Mouse (Mus musculus) inflammation-experienced regulatory T-cells, adult 16 weeks (primary cell): ENCODE data around the gene Pde4a. TPM values are rescaled to one million over a fixed set of nuclear protein-coding genes. Genes with fewer than 3 reads are reported as not detected.

Source experiments
- polyA plus RNA-seq: library from polyadenylated mRNA; unstranded; fragments of 100-300 nt; shearing (Covaris generic); gene quantifications from one replicate; pipeline ENCODE4 v1.2.1, GENCODE M21; 2017

Gene Pde4a
- polyA plus RNA-seq: 0.62 TPM

GRCm38 (mm10) chr9:21165041-21165951 lies at the start of gene Pde4a:
TSS of gene Pde4a (plus strand) at chr9:21165714.

DNA sequence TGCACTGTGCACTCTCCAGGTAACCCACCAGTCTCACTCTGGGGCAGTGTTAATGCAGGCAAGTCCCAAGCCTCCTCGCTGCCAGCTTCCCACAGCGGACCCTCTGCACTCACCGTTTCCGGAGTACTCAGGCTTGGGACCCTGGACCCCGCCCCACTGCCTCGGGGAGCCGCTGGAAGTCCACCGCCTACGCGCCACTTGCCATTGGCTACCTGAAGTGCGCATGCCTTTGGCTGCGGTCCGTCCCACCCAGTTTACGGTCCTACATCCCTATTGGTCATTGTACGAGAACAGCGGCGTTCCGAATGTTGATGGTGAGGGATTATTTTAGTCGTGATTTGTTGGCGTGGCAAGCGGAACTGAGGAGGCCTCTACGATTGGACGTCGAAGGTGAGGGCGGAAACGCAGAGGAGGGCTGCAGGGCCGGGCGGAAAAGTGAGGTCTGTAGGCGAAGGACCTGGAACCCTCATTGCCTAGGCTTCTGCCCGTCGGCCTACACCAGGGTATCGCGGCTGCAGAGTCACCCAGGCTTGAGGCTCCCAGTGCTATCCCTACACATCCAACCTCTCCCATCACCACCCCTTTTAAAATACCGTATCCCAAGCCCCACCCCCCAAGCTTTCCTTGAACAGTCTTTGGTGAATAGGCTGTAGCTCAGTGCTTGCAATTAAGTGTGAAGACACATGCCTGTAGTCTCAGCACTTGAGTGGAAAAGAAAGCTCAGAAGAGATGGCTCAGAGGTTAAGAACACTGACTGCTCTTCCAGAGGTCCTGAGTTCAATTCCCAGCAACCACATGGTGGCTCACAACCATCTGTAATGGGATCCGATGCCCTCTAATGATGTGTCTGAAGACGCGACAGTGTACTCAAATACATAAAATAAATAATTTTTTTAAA lies 34.2 kb upstream of the Pde4a start, which contains the start of gene Tyk2:
Tyk2 (minus strand) TSS at position 185 of the 898 bp plus-strand sequence.

GRCm38 (mm10) chr9:21149654-21150419 lies 15.7 kb upstream of the Pde4a start, which contains the start of gene Cdc37:
TSS of gene Cdc37 (minus strand) at chr9:21149982.

GRCm38 (mm10) chr9:21238733-21239464 lies 73.4 kb downstream of the Pde4a start, which contains the start of gene Keap1:
TSS of gene Keap1 (minus strand) at chr9:21239361.

GRCm38 (mm10) chr9:21248326-21248725 lies 82.8 kb downstream of the Pde4a start, which contains the start of gene S1pr5:
TSS of gene S1pr5 (minus strand) at chr9:21248443.

Other genes with a start within 250 kb of the Pde4a start
- gene Dnmt1, start 205.8 kb upstream of the Pde4a start, polyA plus RNA-seq: 116 TPM
- gene S1pr2, start 188.9 kb upstream of the Pde4a start, polyA plus RNA-seq: 30.5 TPM
- 138 TPM for gene Mrpl4, start 163.0 kb upstream of the Pde4a start, polyA plus RNA-seq
- 144 TPM for gene Icam1, start 149.7 kb upstream of the Pde4a start, polyA plus RNA-seq
- gene Icam4, start 136.3 kb upstream of the Pde4a start, polyA plus RNA-seq: 2.7 TPM
- 1.4 TPM for gene Icam5, start 133.6 kb upstream of the Pde4a start, polyA plus RNA-seq
- not detected for gene Zglp1, start 98.6 kb upstream of the Pde4a start, polyA plus RNA-seq
- gene Gm49373, start 92.6 kb upstream of the Pde4a start, polyA plus RNA-seq: 0.29 TPM
- 39.6 TPM for gene Fdx1l, start 92.1 kb upstream of the Pde4a start, polyA plus RNA-seq
- 5.8 TPM for gene Gm38431, start 73.7 kb upstream of the Pde4a start, polyA plus RNA-seq
- 72.7 TPM for gene Raver1, start 73.7 kb upstream of the Pde4a start, polyA plus RNA-seq
- 120 TPM for gene Tyk2, start 34.5 kb upstream of the Pde4a start, polyA plus RNA-seq
- gene Cdc37, start 15.7 kb upstream of the Pde4a start, polyA plus RNA-seq: 345 TPM
- 48.0 TPM for gene Keap1, start 73.6 kb downstream of the Pde4a start, polyA plus RNA-seq
- gene S1pr5, start 82.7 kb downstream of the Pde4a start, polyA plus RNA-seq: not detected
- 76.7 TPM for gene Atg4d, start 99.6 kb downstream of the Pde4a start, polyA plus RNA-seq
- 31.1 TPM for gene Kri1, start 122.3 kb downstream of the Pde4a start, polyA plus RNA-seq
- gene Cdkn2d, start 125.7 kb downstream of the Pde4a start, polyA plus RNA-seq: 105 TPM
- gene Ap1m2, start 146.6 kb downstream of the Pde4a start, polyA plus RNA-seq: 2.6 TPM
- 583 TPM for gene Slc44a2, start 155.0 kb downstream of the Pde4a start, polyA plus RNA-seq
- gene Ilf3, start 202.2 kb downstream of the Pde4a start, polyA plus RNA-seq: 70.1 TPM
- gene Qtrt1, start 246.1 kb downstream of the Pde4a start, polyA plus RNA-seq: 39.5 TPM